Comparison of ENCODE assay signal across 1 mouse cellular context in genomic region chr7:25706578-25707170, GRCm38 (mm10).
A peak's percentile ranks its signal among the peaks of the same experiment; 100 is the strongest.
TF ChIP-seq lines count a peak whose summit lies in the region.

No protein-coding gene starts in this region.

TF ChIP-seq in MEL, 35 proteins besides CTCF, POLR2A, EP300 and RAD21:
- TF ChIP-seq GATA1 (IDR thresholded peaks at IDR 0.05; ENCODE audit: low read depth, low read length) (no peak), POLR2AphosphoS2 (IDR thresholded peaks at IDR 0.05; ENCODE audit: low read length) (0 out of 2 replicates have a peak, but pooled peaks have one; percentile 20), SIN3A (IDR thresholded peaks at IDR 0.05; ENCODE audit: low read length) (peak; percentile 35; the same call in 1 of the 2 replicates), JUND (IDR thresholded peaks at IDR 0.05; ENCODE audit: low read depth, low read length) (peak; percentile 90), GABPA (IDR thresholded peaks at IDR 0.05; ENCODE audit: low read depth, low read length) (no peak), TAL1 (IDR thresholded peaks at IDR 0.05; ENCODE audit: low read length) (peak; percentile 48; the same call in 1 of the 2 replicates), TBP (IDR thresholded peaks at IDR 0.05; ENCODE audit: low read depth, low read length) (no peak), RCOR1 (IDR thresholded peaks at IDR 0.05; ENCODE audit: low read depth, low read length) (no peak), KAT2A (conservative IDR thresholded peaks at IDR 0.05; ENCODE audit: low read depth, low read length) (no peak), MYC (IDR thresholded peaks at IDR 0.05; ENCODE audit: low read depth, low read length) (peak; percentile 34; the same call in 1 of the 2 replicates), ELF1 (IDR thresholded peaks at IDR 0.05; ENCODE audit: low read depth, low read length) (no peak)
